Mouse (Mus musculus): ENCODE data around the gene Id3. TPM values are rescaled to one million over a fixed set of nuclear protein-coding genes. Genes with fewer than 3 reads are reported as not detected.
A peak's percentile ranks its signal among the peaks of the same experiment; 100 is the strongest.

The Id3 gene
- polyA plus RNA-seq, 1 experiment from 2014 or later = 261 TPM

DNA sequence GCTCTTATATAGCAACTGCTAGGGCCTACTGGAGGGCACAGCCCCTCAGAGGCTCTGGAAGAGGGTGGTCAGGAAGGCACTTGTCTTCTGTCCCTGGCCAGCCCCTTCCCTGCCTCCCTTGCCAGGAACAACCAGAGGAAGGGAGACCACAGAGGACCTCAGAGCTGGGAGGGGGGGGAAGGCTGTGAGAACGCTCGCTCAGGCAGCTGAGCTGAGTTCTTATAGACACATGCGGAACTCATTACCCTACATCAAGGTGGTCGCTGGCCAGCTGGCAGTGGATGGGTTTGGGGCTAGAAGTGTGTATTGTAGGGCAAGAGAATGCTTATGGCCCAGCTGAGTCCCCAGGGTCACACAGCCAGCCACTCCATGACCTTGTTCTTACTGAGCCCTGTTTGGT is 7.3 kb downstream of the Id3 start:
- Histone ChIP-seq H3K4me2 (no peak overlapping the region), H3K4me3 (no peak overlapping the region), H3K4me1 (replicated peaks) (peaks cover 28% of the 10 kb centered on the region), H3K9ac (no peak overlapping the region), H3K9me3 (replicated peaks) (no peaks in the 10 kb centered on the region), H3K27me3 (no peaks in the 10 kb centered on the region), H3K36me3 (no peaks in the 10 kb centered on the region), H3K27ac (0 out of 2 replicates have a peak overlapping the region, but pooled peaks have one; percentile 9)
- WGBS = 64% methylated on average over 4 of the region's 4 CpGs
- no peak for ATAC-seq (replicated peaks; ENCODE audit: insufficient number of reproducible peaks, insufficient read depth, low FRiP score, low read depth)

DNA sequence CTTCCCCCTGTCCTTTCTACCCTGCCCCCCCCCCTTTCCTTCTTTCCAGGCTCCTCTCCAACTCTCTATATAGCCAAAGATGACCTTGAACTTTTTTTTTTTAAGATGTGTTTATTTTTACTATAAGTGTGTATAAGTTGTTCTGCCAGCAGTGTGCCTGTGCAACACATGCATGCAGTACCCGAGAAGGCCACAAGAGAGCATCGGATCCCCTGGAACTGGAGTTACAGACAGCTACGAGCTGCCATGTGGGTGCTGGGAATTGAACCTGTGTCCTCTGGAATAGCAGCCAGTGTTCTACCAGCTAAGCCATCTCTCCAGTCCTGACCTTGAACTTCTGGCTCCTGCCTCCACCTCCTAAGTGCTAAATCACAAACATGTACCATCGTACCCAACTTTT is 9.5 kb downstream of the Id3 start:
- H3K4me2 ChIP-seq = no peak overlapping the region
- H3K27me3 ChIP-seq = no peaks in the 10 kb centered on the region
- no peaks in the 10 kb centered on the region for H3K36me3 ChIP-seq
- ATAC-seq (replicated peaks; ENCODE audit: insufficient number of reproducible peaks, insufficient read depth, low FRiP score, low read depth) = no peak
- H3K4me3 ChIP-seq = no peak overlapping the region
- no peak overlapping the region for H3K27ac ChIP-seq
- H3K4me1 ChIP-seq (replicated peaks) = peaks cover 13% of the 10 kb centered on the region
- no peak overlapping the region for H3K9ac ChIP-seq
- H3K9me3 ChIP-seq (replicated peaks) = no peaks in the 10 kb centered on the region
- 80% methylated on average over 4 of the region's 4 CpGs for WGBS

DNA sequence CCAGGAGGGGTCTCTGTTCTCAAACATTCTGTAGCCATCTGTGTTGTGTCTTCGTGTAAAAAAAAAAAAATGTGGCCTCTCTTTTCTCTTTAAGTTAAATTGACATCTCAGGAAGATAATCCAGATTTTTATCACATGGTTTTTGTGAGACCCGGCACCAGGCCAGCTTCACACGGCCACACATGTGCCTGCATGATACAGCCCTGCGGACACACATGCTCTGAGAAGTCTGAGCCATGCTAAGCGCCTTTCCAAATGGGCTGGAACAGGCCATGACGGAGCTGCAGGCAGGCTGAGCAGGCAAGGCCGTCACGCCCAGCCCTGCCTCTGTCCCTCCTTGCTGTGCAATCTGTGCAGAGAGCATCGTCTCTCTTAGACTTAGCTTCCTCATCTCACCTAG is 11.2 kb downstream of the Id3 start:
- Histone ChIP-seq H3K4me1 (replicated peaks) (peaks cover 2% of the 10 kb centered on the region; the same call in 1 of the 2 replicates), H3K36me3 (no peaks in the 10 kb centered on the region), H3K4me3 (no peak overlapping the region), H3K27ac (no peak overlapping the region), H3K9me3 (replicated peaks) (no peaks in the 10 kb centered on the region), H3K27me3 (no peaks in the 10 kb centered on the region), H3K4me2 (no peak overlapping the region), H3K9ac (0 out of 2 replicates have a peak overlapping the region, but pooled peaks have one; percentile 6)
- WGBS = 56% methylated on average over 9 of the region's 9 CpGs
- ATAC-seq (replicated peaks; ENCODE audit: insufficient number of reproducible peaks, insufficient read depth, low FRiP score, low read depth) = no peak

DNA sequence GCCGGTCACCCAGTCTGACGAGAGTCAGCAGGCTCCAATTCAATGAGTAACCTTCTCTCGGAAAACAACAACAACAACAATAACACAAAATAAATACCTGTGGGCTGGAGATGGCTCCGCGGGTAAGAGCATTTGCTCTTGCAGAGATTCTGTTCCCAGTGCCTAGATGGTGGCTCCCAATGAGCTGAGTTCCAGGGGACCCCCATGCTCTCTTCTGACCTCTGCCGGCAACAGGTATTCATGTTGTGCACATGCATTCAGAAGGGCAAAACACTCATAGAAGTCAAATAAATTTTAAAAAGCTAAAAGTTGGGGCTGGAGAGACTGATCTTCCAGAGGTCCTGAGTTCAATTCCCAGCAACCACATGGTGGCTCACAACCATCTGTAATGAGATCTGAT is 15.2 kb downstream of the Id3 start:
- Histone ChIP-seq H3K27ac (no peak overlapping the region), H3K9me3 (replicated peaks) (no peaks in the 10 kb centered on the region), H3K4me3 (no peak overlapping the region), H3K36me3 (no peaks in the 10 kb centered on the region), H3K4me2 (no peak overlapping the region), H3K27me3 (no peaks in the 10 kb centered on the region), H3K4me1 (replicated peaks) (peaks cover 8% of the 10 kb centered on the region), H3K9ac (no peak overlapping the region)
- ATAC-seq (replicated peaks; ENCODE audit: insufficient number of reproducible peaks, insufficient read depth, low FRiP score, low read depth) = no peak
- WGBS = 78% methylated on average over 6 of the region's 6 CpGs

DNA sequence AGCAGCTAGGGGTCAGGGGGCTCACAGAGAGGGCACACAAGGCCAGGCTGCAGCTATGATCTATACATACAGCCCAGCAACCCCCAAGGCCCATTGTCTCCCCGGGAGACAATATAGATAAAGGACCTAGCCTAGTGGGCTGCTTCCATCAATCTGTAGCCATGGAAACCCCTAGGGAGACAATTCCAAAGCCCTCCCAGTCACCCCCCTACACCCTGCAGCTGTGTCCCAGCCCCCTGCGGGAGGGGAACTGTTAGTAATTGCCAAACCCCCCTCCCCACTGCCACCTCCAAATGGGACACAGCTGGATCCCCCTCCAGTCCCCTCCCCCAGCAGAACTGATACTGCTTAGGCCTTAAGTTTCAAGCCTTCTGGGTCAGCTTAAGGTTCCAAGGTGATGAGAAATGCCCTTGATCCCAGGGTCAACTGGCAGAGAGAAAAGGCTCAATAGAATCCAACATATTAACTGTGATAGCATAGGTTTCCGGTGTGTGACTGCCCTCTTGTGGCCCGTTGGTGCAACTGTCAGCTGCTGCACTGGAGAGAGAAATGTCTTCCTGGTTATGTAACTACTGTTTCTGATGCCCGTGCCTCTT is 16.6 kb downstream of the Id3 start:
- H3K9me3 ChIP-seq (replicated peaks) = no peaks in the 10 kb centered on the region
- H3K9ac ChIP-seq = no peak overlapping the region
- peaks cover 11% of the 10 kb centered on the region for H3K4me1 ChIP-seq (replicated peaks)
- no peak overlapping the region for H3K4me2 ChIP-seq
- ATAC-seq (replicated peaks; ENCODE audit: insufficient number of reproducible peaks, insufficient read depth, low FRiP score, low read depth) = peak; percentile 34; the same call in 1 of the 2 replicates
- 15% methylated on average over 5 of the region's 5 CpGs for WGBS
- H3K36me3 ChIP-seq = no peaks in the 10 kb centered on the region
- H3K4me3 ChIP-seq = no peak overlapping the region
- no peak overlapping the region for H3K27ac ChIP-seq
- H3K27me3 ChIP-seq = no peaks in the 10 kb centered on the region

DNA sequence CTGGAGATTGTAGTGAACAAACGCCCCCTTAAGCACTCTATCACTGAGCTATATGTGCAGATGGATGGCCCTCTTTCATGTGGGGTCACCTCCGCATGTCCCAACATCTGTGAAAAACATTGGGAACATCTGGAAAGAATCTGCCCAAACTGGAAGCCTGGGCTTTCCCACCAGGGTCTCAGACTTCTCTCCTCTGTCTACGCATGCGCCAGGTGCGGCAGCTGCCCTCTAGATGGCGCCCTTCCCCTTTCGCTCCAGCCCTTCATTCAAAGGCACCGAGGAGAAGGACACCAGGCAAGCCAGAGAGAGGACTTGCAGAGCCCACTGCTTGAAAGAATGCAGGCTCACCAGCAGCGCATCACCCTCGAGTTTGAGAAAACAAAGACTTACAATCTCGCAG is 20.2 kb downstream of the Id3 start:
- no peak overlapping the region for H3K27ac ChIP-seq
- H3K27me3 ChIP-seq = no peaks in the 10 kb centered on the region
- H3K4me1 ChIP-seq (replicated peaks) = peaks cover 11% of the 10 kb centered on the region
- H3K9me3 ChIP-seq (replicated peaks) = no peaks in the 10 kb centered on the region
- ATAC-seq (replicated peaks; ENCODE audit: insufficient number of reproducible peaks, insufficient read depth, low FRiP score, low read depth) = peak; percentile 70
- H3K36me3 ChIP-seq = no peaks in the 10 kb centered on the region
- no peak overlapping the region for H3K4me2 ChIP-seq
- no peak overlapping the region for H3K9ac ChIP-seq
- WGBS = 2% methylated on average over 11 of the region's 11 CpGs
- no peak overlapping the region for H3K4me3 ChIP-seq

DNA sequence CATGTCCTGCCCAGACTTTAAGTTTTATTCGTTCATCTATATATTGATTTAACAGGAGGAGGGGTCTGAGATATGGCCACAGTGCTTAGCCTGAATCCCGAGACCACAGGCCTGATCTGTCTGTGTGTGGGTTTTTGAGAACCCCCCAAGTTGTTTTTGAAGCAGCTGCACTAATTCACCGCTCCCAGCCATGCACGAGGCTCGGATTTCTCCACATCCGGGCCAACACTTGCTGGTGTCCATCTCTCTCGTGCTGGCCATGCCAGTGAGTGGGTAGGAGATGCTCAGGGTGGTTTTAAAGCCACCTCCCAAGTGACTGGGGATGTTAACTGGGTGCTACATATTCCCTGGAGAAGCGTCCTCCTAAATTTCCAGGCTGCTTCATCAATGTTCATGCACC is 21.7 kb downstream of the Id3 start:
- no peak for ATAC-seq (replicated peaks; ENCODE audit: insufficient number of reproducible peaks, insufficient read depth, low FRiP score, low read depth)
- H3K4me1 ChIP-seq (replicated peaks) = peaks cover 6% of the 10 kb centered on the region

DNA sequence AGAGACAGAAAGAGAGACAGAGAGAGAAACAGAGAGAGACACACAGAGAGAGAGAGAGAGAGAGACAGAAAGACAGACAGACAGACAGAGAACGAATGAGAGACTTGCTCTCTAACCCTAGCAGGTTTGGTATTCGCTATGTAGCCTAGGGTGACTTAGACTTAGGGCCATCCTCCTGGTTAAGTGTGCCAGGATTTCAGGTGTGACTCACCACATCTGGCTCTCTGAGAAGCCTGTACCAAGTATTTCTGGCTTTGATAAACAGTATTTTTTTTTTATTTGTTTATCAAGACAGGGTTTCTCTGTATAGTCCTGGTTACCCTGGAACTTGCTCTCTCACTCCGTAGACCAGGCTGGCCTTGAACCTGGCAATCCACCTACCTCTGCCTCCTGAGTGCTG is 24.4 kb downstream of the Id3 start:
- 75% methylated on average over 3 of the region's 3 CpGs for WGBS
- no peaks in the 10 kb centered on the region for H3K36me3 ChIP-seq
- H3K4me2 ChIP-seq = no peak overlapping the region
- no peaks in the 10 kb centered on the region for H3K27me3 ChIP-seq
- no peaks in the 10 kb centered on the region for H3K9me3 ChIP-seq (replicated peaks)
- ATAC-seq (replicated peaks; ENCODE audit: insufficient number of reproducible peaks, insufficient read depth, low FRiP score, low read depth) = no peak
- no peak overlapping the region for H3K27ac ChIP-seq
- H3K4me1 ChIP-seq (replicated peaks) = peaks cover 9% of the 10 kb centered on the region
- H3K4me3 ChIP-seq = no peak overlapping the region
- no peak overlapping the region for H3K9ac ChIP-seq

More for the DNA sequence above, 21.7 kb downstream of the Id3 start:
- no peak overlapping the region for H3K27ac ChIP-seq
- H3K9me3 ChIP-seq (replicated peaks) = no peaks in the 10 kb centered on the region
- H3K36me3 ChIP-seq = no peaks in the 10 kb centered on the region
- H3K4me3 ChIP-seq = no peak overlapping the region
- no peaks in the 10 kb centered on the region for H3K27me3 ChIP-seq
- 83% methylated on average over 8 of the region's 8 CpGs for WGBS
- no peak overlapping the region for H3K9ac ChIP-seq
- H3K4me2 ChIP-seq = no peak overlapping the region

DNA sequence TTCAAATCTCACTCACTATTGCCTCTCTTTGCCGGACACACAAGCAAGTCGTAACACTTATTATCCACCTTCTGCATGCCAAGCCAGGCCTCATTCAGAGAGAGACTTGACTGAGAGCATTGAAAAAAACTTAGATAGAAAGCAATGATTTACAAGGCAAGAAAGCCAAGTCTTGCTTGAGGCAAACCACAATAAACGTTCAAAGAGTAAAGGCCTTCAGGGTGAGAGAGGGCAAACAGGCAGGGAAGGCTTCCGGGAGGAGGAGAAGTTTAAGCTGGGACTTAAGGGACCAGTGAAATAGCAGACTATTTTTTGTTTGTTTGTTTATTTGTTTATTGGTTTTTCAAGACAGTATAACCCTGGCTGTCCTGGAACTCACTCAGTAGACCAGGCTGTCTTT is 27.1 kb downstream of the Id3 start:
- WGBS = 80% methylated on average over 4 of the region's 4 CpGs
- H3K27me3 ChIP-seq = no peaks in the 10 kb centered on the region
- no peaks in the 10 kb centered on the region for H3K9me3 ChIP-seq (replicated peaks)
- H3K4me1 ChIP-seq (replicated peaks) = peaks cover 34% of the 10 kb centered on the region
- H3K27ac ChIP-seq = no peak overlapping the region
- no peaks in the 10 kb centered on the region for H3K36me3 ChIP-seq
- H3K4me2 ChIP-seq = no peak overlapping the region
- H3K9ac ChIP-seq = no peak overlapping the region
- ATAC-seq (replicated peaks; ENCODE audit: insufficient number of reproducible peaks, insufficient read depth, low FRiP score, low read depth) = no peak
- no peak overlapping the region for H3K4me3 ChIP-seq

DNA sequence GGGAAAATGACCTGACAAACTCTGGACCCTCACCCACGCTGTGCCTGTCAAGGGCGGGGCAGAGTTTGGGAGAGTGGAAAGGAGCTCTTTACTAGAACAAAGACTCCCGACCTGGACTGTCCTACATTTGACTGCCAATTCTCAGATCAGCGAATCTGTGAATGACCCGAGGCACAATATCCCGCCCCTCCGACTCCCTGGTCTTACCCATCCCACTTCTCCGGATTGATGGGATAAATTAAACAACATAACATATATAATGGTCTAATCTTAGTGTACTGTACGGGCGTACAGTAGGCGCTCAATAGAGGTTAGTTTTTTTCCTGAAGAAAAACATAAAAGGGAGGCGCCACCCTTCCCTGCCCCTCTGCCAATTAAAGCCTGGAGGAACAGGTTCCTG is 28.2 kb downstream of the Id3 start:
- no peaks in the 10 kb centered on the region for H3K27me3 ChIP-seq
- ATAC-seq (replicated peaks; ENCODE audit: insufficient number of reproducible peaks, insufficient read depth, low FRiP score, low read depth) = no peak
- peaks cover 42% of the 10 kb centered on the region for H3K4me1 ChIP-seq (replicated peaks)
- WGBS = 27% methylated on average over 12 of the region's 12 CpGs
- H3K4me2 ChIP-seq = peak overlapping the region; percentile 97
- no peak overlapping the region for H3K27ac ChIP-seq
- no peaks in the 10 kb centered on the region for H3K9me3 ChIP-seq (replicated peaks)
- H3K9ac ChIP-seq = peak overlapping the region; percentile 66
- H3K36me3 ChIP-seq = no peaks in the 10 kb centered on the region
- H3K4me3 ChIP-seq = peak overlapping the region; percentile 73

DNA sequence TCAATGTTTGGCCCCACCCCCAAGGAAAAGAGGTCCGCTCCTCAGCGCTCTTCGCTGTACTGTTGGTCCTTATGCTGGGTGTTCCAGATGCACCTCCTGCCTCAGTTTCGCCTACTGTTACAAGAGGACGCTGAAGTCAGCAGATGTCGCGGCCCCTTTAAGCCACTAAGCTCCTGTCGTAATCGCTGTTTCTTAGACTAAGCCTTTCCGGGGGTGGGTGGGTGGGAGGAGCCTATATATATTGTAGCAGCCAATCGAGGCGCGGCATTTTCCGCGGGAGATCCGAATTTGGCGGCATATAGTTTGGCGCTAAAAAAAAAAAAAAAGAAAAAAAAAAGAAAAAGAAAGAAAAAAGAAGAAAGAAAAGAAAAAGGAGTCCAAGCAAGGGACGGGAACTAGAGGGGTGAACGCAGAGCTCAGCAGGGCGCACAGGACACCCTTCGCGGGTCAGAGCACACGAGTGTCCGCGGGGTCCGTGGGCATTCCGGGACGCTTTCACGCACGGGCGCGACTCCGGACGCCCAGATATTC is 28.8 kb downstream of the Id3 start, which contains the start of gene E2f2:
E2f2 (plus strand) TSS at position 384 of the 531 bp plus-strand sequence.
- Histone ChIP-seq H3K9me3 (replicated peaks) (no peaks in the 10 kb centered on the region), H3K4me1 (replicated peaks) (peaks cover 48% of the 10 kb centered on the region), H3K36me3 (no peaks in the 10 kb centered on the region), H3K9ac (peak within 1 kb of the TSS; percentile 74), H3K27me3 (no peaks in the 10 kb centered on the region), H3K4me2 (peak within 1 kb of the TSS; percentile 97), H3K4me3 (peak within 1 kb of the TSS; percentile 73), H3K27ac (peak within 1 kb of the TSS; percentile 57)
- WGBS = under 1% methylated on average over 35 of the region's 35 CpGs
- 0 out of 2 replicates have a peak, but pooled peaks have one; percentile 24 for ATAC-seq (replicated peaks; ENCODE audit: insufficient number of reproducible peaks, insufficient read depth, low FRiP score, low read depth)

All from heart, embryonic 15.5 days (tissue).